Mouse (Mus musculus): ENCODE measurements around the gene Tigd4. TPM values are rescaled to one million over a fixed set of nuclear protein-coding genes. Genes with fewer than 3 reads are reported as not detected.

The Tigd4 gene
- total and polyA plus RNA-seq, 2 experiments from 2014 or later: not detected

- no peak overlapping the region for H3K9ac ChIP-seq (replicated peaks; ENCODE audit: low read length)
- no peaks in the 10 kb centered on the region for H3K36me3 ChIP-seq (ENCODE audit: insufficient read depth, low read length)
- no peak overlapping the region for H3K27ac ChIP-seq
- H3K27me3 ChIP-seq (ENCODE audit: insufficient read depth, low read length): no peaks in the 10 kb centered on the region
- WGBS: 82% methylated on average over 6 of the region's 9 CpGs
- TF ChIP-seq CTCF (IDR thresholded peaks at IDR 0.05; ENCODE audit: low read depth): no peak
- ATAC-seq: no peak
- H3K4me3 ChIP-seq (ENCODE audit: low read length): no peak overlapping the region
- no peaks in the 10 kb centered on the region for H3K4me1 ChIP-seq (ENCODE audit: insufficient read depth, low read length)
- no peak overlapping the region for H3K4me2 ChIP-seq (ENCODE audit: low read depth, low read length)
- DNase-seq (ENCODE audit: low spot score): no peak
- H3K9me3 ChIP-seq (ENCODE audit: low read length): no peaks in the 10 kb centered on the region
These were observed 9.8 kb downstream of the Tigd4 start for GRCm38 (mm10) chr3:84603212-84603611.

GRCm38 (mm10) chr3:84610183-84610710 lies 16.9 kb downstream of the Tigd4 start:
- TF ChIP-seq CTCF (IDR thresholded peaks at IDR 0.05; ENCODE audit: low read depth): no peak
- ATAC-seq (no peak), DNase-seq (ENCODE audit: low spot score) (no peak)
- H3K9me3 ChIP-seq (ENCODE audit: low read length): no peaks in the 10 kb centered on the region
- H3K27ac ChIP-seq: no peak overlapping the region
- no peak overlapping the region for H3K4me3 ChIP-seq (ENCODE audit: low read length)
- WGBS: 65% methylated on average over 9 of the region's 9 CpGs
- no peak overlapping the region for H3K4me2 ChIP-seq (ENCODE audit: low read depth, low read length)
- no peak overlapping the region for H3K9ac ChIP-seq (replicated peaks; ENCODE audit: low read length)
- H3K4me1 ChIP-seq (ENCODE audit: insufficient read depth, low read length): no peaks in the 10 kb centered on the region
- no peaks in the 10 kb centered on the region for H3K36me3 ChIP-seq (ENCODE audit: insufficient read depth, low read length)
- no peaks in the 10 kb centered on the region for H3K27me3 ChIP-seq (ENCODE audit: insufficient read depth, low read length)

DNA sequence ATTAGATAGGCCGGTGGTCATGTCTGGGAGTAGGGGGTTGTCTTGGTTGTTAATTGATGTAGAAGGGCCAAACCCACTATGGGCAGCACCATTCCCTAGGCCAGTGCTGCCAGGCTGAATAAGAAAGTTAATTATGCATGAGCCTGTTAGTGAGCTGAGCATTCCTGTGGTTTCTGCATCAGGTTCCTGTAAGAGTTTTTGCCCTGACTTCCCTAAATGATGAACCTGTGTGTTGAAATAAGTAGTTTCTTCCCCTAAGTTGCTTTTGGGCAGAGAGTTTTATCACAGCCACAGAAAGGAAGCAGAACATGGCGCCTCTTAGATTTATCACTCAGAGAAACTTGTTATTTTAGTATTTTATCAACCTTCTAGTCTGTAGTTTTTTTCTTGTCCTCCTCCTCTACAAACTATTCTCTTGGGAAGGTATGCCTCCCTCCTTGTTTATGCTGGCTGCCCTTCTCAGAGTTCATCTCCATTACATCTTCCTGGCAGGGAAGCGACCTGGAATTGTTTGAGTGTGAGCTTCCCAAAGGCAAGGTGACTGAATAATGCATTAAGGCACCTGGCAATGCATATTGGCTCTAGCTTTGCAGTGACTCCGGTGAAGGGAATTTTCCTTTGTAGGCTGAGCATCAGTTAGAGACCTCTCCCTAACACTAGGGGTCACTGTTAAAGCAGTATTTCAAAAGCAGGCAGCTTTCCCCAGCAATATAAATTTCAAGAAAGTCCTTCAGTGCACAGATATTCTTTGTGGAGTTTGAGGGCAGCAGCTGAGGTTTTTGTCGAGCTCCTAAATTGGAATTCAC lies 21.9 kb downstream of the Tigd4 start:
- no peaks in the 10 kb centered on the region for H3K9me3 ChIP-seq (ENCODE audit: low read length)
- ATAC-seq: 0 out of 2 replicates have a peak, but pooled peaks have one; percentile 55
- no peak overlapping the region for H3K4me3 ChIP-seq (ENCODE audit: low read length)
- no peaks in the 10 kb centered on the region for H3K36me3 ChIP-seq (ENCODE audit: insufficient read depth, low read length)
- no peak overlapping the region for H3K9ac ChIP-seq (replicated peaks; ENCODE audit: low read length)
- no peaks in the 10 kb centered on the region for H3K4me1 ChIP-seq (ENCODE audit: insufficient read depth, low read length)
- H3K4me2 ChIP-seq (ENCODE audit: low read depth, low read length): no peak overlapping the region
- no peaks in the 10 kb centered on the region for H3K27me3 ChIP-seq (ENCODE audit: insufficient read depth, low read length)
- 30% methylated on average over 5 of the region's 5 CpGs for WGBS
- TF ChIP-seq CTCF (IDR thresholded peaks at IDR 0.05; ENCODE audit: low read depth): peak; percentile 80
- peak; percentile 87 for DNase-seq (ENCODE audit: low spot score)
- H3K27ac ChIP-seq: no peak overlapping the region

DNA sequence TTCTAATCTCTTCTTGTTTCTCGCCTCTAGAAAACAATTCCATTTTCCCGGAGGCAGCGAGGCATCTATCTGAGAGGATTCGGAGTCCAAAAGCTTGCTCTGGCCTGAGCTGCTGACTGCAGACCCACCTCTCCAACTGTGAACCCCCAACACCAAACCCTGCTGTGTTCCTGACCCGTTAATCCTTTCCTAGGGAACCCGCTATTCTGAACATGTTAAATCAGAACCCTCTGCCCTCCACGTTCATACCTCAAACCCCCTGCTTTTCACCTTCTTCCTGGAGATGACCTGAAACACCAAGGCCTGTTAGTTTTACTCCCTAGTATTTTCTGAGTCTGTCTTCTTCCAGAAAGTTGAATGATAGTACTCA lies 22.5 kb downstream of the Tigd4 start:
- H3K36me3 ChIP-seq (ENCODE audit: insufficient read depth, low read length): no peaks in the 10 kb centered on the region
- no peak for TF ChIP-seq CTCF (IDR thresholded peaks at IDR 0.05; ENCODE audit: low read depth)
- no peaks in the 10 kb centered on the region for H3K4me1 ChIP-seq (ENCODE audit: insufficient read depth, low read length)
- ATAC-seq (no peak), DNase-seq (ENCODE audit: low spot score) (no peak)
- no peak overlapping the region for H3K4me2 ChIP-seq (ENCODE audit: low read depth, low read length)
- no peak overlapping the region for H3K4me3 ChIP-seq (ENCODE audit: low read length)
- WGBS: 32% methylated on average over 7 of the region's 7 CpGs
- H3K27me3 ChIP-seq (ENCODE audit: insufficient read depth, low read length): no peaks in the 10 kb centered on the region
- H3K9me3 ChIP-seq (ENCODE audit: low read length): no peaks in the 10 kb centered on the region
- H3K27ac ChIP-seq: no peak overlapping the region
- no peak overlapping the region for H3K9ac ChIP-seq (replicated peaks; ENCODE audit: low read length)

GRCm38 (mm10) chr3:84618627-84619026 lies 25.3 kb downstream of the Tigd4 start:
- Histone ChIP-seq H3K27me3 (ENCODE audit: insufficient read depth, low read length) (no peaks in the 10 kb centered on the region), H3K4me1 (ENCODE audit: insufficient read depth, low read length) (no peaks in the 10 kb centered on the region), H3K9me3 (ENCODE audit: low read length) (no peaks in the 10 kb centered on the region), H3K4me3 (ENCODE audit: low read length) (no peak overlapping the region), H3K36me3 (ENCODE audit: insufficient read depth, low read length) (no peaks in the 10 kb centered on the region), H3K4me2 (ENCODE audit: low read depth, low read length) (no peak overlapping the region), H3K9ac (replicated peaks; ENCODE audit: low read length) (no peak overlapping the region), H3K27ac (no peak overlapping the region)
- DNase-seq (ENCODE audit: low spot score) (no peak), ATAC-seq (no peak)
- 97% methylated on average over 2 of the region's 2 CpGs for WGBS
- TF ChIP-seq CTCF (IDR thresholded peaks at IDR 0.05; ENCODE audit: low read depth): no peak

- Histone ChIP-seq H3K4me3 (ENCODE audit: low read length) (no peak overlapping the region), H3K27ac (no peak overlapping the region), H3K9me3 (ENCODE audit: low read length) (no peaks in the 10 kb centered on the region), H3K27me3 (ENCODE audit: insufficient read depth, low read length) (no peaks in the 10 kb centered on the region), H3K4me2 (ENCODE audit: low read depth, low read length) (no peak overlapping the region), H3K36me3 (ENCODE audit: insufficient read depth, low read length) (no peaks in the 10 kb centered on the region), H3K9ac (replicated peaks; ENCODE audit: low read length) (no peak overlapping the region), H3K4me1 (ENCODE audit: insufficient read depth, low read length) (no peaks in the 10 kb centered on the region)
- TF ChIP-seq CTCF (IDR thresholded peaks at IDR 0.05; ENCODE audit: low read depth): no peak
- ATAC-seq: no peak
- no peak for DNase-seq (ENCODE audit: low spot score)
- 96% methylated on average over 7 of the region's 7 CpGs for WGBS
These were observed 25.7 kb downstream of the Tigd4 start for GRCm38 (mm10) chr3:84619056-84619455.

DNA sequence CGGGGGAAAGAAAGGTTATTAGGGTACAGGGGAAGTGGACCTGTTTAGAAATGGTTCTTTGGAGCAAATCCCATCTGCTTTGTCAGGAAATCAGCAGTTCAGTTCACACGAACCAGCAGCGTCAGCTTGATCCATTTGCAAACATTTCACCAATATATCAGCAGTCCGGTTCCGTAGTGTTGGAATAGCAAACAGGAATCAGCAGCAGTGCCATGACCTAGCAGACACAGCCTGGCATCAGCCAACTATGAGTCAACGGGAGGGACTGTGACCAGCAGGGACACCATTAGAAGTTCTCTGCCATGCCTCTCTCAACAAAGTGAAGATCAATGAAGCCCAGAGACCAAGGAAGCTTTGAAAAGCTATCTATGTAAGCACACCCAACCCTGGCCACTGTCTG lies 26.4 kb downstream of the Tigd4 start:
- no peak overlapping the region for H3K27ac ChIP-seq
- no peak for ATAC-seq
- H3K4me1 ChIP-seq (ENCODE audit: insufficient read depth, low read length): no peaks in the 10 kb centered on the region; the same call in 1 of the 2 replicates
- no peak overlapping the region for H3K4me2 ChIP-seq (ENCODE audit: low read depth, low read length)
- H3K36me3 ChIP-seq (ENCODE audit: insufficient read depth, low read length): no peaks in the 10 kb centered on the region
- WGBS: 95% methylated on average over 6 of the region's 6 CpGs
- no peaks in the 10 kb centered on the region for H3K27me3 ChIP-seq (ENCODE audit: insufficient read depth, low read length)
- no peak for DNase-seq (ENCODE audit: low spot score)
- no peaks in the 10 kb centered on the region for H3K9me3 ChIP-seq (ENCODE audit: low read length)
- H3K4me3 ChIP-seq (ENCODE audit: low read length): no peak overlapping the region
- no peak for TF ChIP-seq CTCF (IDR thresholded peaks at IDR 0.05; ENCODE audit: low read depth)
- H3K9ac ChIP-seq (replicated peaks; ENCODE audit: low read length): no peak overlapping the region

All from hindbrain, postnatal 0 days (tissue).